Mouse (Mus musculus): ENCODE results near the gene Arcn1.

DNA sequence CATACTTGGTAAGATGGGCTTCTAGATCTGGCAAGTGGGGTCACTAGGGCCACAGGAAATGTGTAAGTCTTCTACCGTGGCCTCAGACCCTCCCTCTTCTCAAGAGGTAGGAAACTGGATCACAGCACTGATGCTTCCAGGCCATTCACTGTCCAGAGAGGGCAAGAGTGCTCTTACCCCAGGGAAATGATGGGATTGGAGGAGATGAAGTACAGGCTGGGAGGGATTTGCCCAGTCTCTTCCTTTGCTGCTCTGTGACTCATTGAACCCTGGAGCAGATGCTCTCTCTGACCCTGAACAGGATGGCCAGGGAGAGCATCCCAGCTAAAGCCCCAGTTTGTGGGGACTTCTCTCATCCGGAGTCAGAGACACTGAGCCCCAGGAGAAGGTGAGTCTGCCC lies 43.0 kb downstream of the Arcn1 start:
- TF ChIP-seq POLR2A (IDR thresholded peaks at IDR 0.05; ENCODE audit: insufficient read length, low read depth) (no peak), E2F4 (IDR thresholded peaks at IDR 0.05; ENCODE audit: insufficient read depth) (no peak)

Data from myocyte (in vitro differentiated cells).